Mouse (Mus musculus): ENCODE data around the gene Pnpt1. TPM values are rescaled to one million over a fixed set of nuclear protein-coding genes. Genes with fewer than 3 reads are reported as not detected.
A peak's percentile ranks its signal among the peaks of the same experiment; 100 is the strongest.

Pnpt1 gene
- polyA plus RNA-seq, 1 experiment from 2014 or later, result 44.6 TPM

GRCm38 (mm10) chr11:29172563-29173124 lies 42.1 kb downstream of the Pnpt1 start, which contains the start of gene Ppp4r3b:
Ppp4r3b (plus strand) TSS chr11:29172890.
- no peaks in the 10 kb centered on the region for H3K27me3 ChIP-seq (ENCODE audit: control insufficient read depth, insufficient read depth, low read length)
- H3K4me2 ChIP-seq (ENCODE audit: low read depth, low read length, severe bottlenecking), result peak within 1 kb of the TSS; percentile 81
- ATAC-seq (replicated peaks; ENCODE audit: low FRiP score) (peak; percentile 98), DNase-seq (ENCODE audit: low spot score) (peak; percentile 98)
- H3K9ac ChIP-seq (ENCODE audit: low read length), result peak within 1 kb of the TSS; percentile 99
- 0% methylated on average over 50 of the region's 50 CpGs for WGBS
- no peaks in the 10 kb centered on the region for H3K36me3 ChIP-seq (ENCODE audit: control insufficient read depth, insufficient read depth, low read length)
- H3K27ac ChIP-seq (ENCODE audit: low read depth, low read length), result peak within 1 kb of the TSS; percentile 94
- peaks cover 2% of the 10 kb centered on the region; the same call in 1 of the 2 replicates for H3K4me1 ChIP-seq (replicated peaks; ENCODE audit: control insufficient read depth, insufficient read depth, low read length)
- H3K4me3 ChIP-seq (ENCODE audit: low read depth, low read length), result peak within 1 kb of the TSS; percentile 97
- H3K9me3 ChIP-seq (ENCODE audit: control insufficient read depth, low read length), result no peaks in the 10 kb centered on the region

GRCm38 (mm10) chr11:29173125-29173631 lies 42.6 kb downstream of the Pnpt1 start:
- Histone ChIP-seq H3K9ac (ENCODE audit: low read length) (peak overlapping the region; percentile 99), H3K27me3 (ENCODE audit: control insufficient read depth, insufficient read depth, low read length) (no peaks in the 10 kb centered on the region), H3K27ac (ENCODE audit: low read depth, low read length) (peak overlapping the region; percentile 94), H3K36me3 (ENCODE audit: control insufficient read depth, insufficient read depth, low read length) (no peaks in the 10 kb centered on the region), H3K4me3 (ENCODE audit: low read depth, low read length) (peak overlapping the region; percentile 97), H3K9me3 (ENCODE audit: control insufficient read depth, low read length) (no peaks in the 10 kb centered on the region), H3K4me1 (replicated peaks; ENCODE audit: control insufficient read depth, insufficient read depth, low read length) (peaks cover 2% of the 10 kb centered on the region; the same call in 1 of the 2 replicates), H3K4me2 (ENCODE audit: low read depth, low read length, severe bottlenecking) (peak overlapping the region; percentile 66)
- DNase-seq (ENCODE audit: low spot score) (peak; percentile 79), ATAC-seq (replicated peaks; ENCODE audit: low FRiP score) (peak; percentile 77)
- under 1% methylated on average over 38 of the region's 38 CpGs for WGBS

GRCm38 (mm10) chr11:29173706-29174436 lies 43.3 kb downstream of the Pnpt1 start:
- no peaks in the 10 kb centered on the region for H3K27me3 ChIP-seq (ENCODE audit: control insufficient read depth, insufficient read depth, low read length)
- peak overlapping the region; percentile 66 for H3K4me2 ChIP-seq (ENCODE audit: low read depth, low read length, severe bottlenecking)
- WGBS, result 9% methylated on average over 13 of the region's 13 CpGs
- ATAC-seq (replicated peaks; ENCODE audit: low FRiP score) (0 out of 2 replicates have a peak, but pooled peaks have one; percentile 0), DNase-seq (ENCODE audit: low spot score) (no peak)
- H3K9me3 ChIP-seq (ENCODE audit: control insufficient read depth, low read length), result no peaks in the 10 kb centered on the region
- peak overlapping the region; percentile 99 for H3K9ac ChIP-seq (ENCODE audit: low read length)
- peak overlapping the region; percentile 97 for H3K4me3 ChIP-seq (ENCODE audit: low read depth, low read length)
- H3K27ac ChIP-seq (ENCODE audit: low read depth, low read length), result no peak overlapping the region
- H3K4me1 ChIP-seq (replicated peaks; ENCODE audit: control insufficient read depth, insufficient read depth, low read length), result peaks cover 2% of the 10 kb centered on the region; the same call in 1 of the 2 replicates
- no peaks in the 10 kb centered on the region for H3K36me3 ChIP-seq (ENCODE audit: control insufficient read depth, insufficient read depth, low read length)

- H3K27ac ChIP-seq (ENCODE audit: low read depth, low read length), result no peak overlapping the region
- no peak overlapping the region for H3K4me3 ChIP-seq (ENCODE audit: low read depth, low read length)
- no peak overlapping the region for H3K4me2 ChIP-seq (ENCODE audit: low read depth, low read length, severe bottlenecking)
- no peaks in the 10 kb centered on the region for H3K9me3 ChIP-seq (ENCODE audit: control insufficient read depth, low read length)
- H3K4me1 ChIP-seq (replicated peaks; ENCODE audit: control insufficient read depth, insufficient read depth, low read length), result no peaks in the 10 kb centered on the region
- DNase-seq (ENCODE audit: low spot score), result no peak
- H3K36me3 ChIP-seq (ENCODE audit: control insufficient read depth, insufficient read depth, low read length), result no peaks in the 10 kb centered on the region
- WGBS, result 90% methylated on average over 1 of the region's 1 CpGs
- H3K27me3 ChIP-seq (ENCODE audit: control insufficient read depth, insufficient read depth, low read length), result no peaks in the 10 kb centered on the region
- no peak for ATAC-seq (replicated peaks; ENCODE audit: low FRiP score)
- H3K9ac ChIP-seq (ENCODE audit: low read length), result no peak overlapping the region
Measured at GRCm38 (mm10) chr11:29179319-29179718, 48.8 kb downstream of the Pnpt1 start.

GRCm38 (mm10) chr11:29180657-29181056 lies 50.1 kb downstream of the Pnpt1 start:
- Histone ChIP-seq H3K4me1 (replicated peaks; ENCODE audit: control insufficient read depth, insufficient read depth, low read length) (no peaks in the 10 kb centered on the region), H3K27ac (ENCODE audit: low read depth, low read length) (no peak overlapping the region), H3K27me3 (ENCODE audit: control insufficient read depth, insufficient read depth, low read length) (no peaks in the 10 kb centered on the region), H3K4me2 (ENCODE audit: low read depth, low read length, severe bottlenecking) (no peak overlapping the region), H3K4me3 (ENCODE audit: low read depth, low read length) (no peak overlapping the region), H3K36me3 (ENCODE audit: control insufficient read depth, insufficient read depth, low read length) (no peaks in the 10 kb centered on the region), H3K9ac (ENCODE audit: low read length) (no peak overlapping the region), H3K9me3 (ENCODE audit: control insufficient read depth, low read length) (no peaks in the 10 kb centered on the region)
- 57% methylated on average over 3 of the region's 3 CpGs for WGBS
- DNase-seq (ENCODE audit: low spot score) (no peak), ATAC-seq (replicated peaks; ENCODE audit: low FRiP score) (no peak)

- 97% methylated on average over 5 of the region's 5 CpGs for WGBS
- no peak for DNase-seq (ENCODE audit: low spot score)
- ATAC-seq (replicated peaks; ENCODE audit: low FRiP score), result no peak
- H3K4me3 ChIP-seq (ENCODE audit: low read depth, low read length), result no peak overlapping the region
- no peaks in the 10 kb centered on the region for H3K4me1 ChIP-seq (replicated peaks; ENCODE audit: control insufficient read depth, insufficient read depth, low read length)
- H3K27ac ChIP-seq (ENCODE audit: low read depth, low read length), result no peak overlapping the region
- H3K36me3 ChIP-seq (ENCODE audit: control insufficient read depth, insufficient read depth, low read length), result no peaks in the 10 kb centered on the region
- H3K9me3 ChIP-seq (ENCODE audit: control insufficient read depth, low read length), result no peaks in the 10 kb centered on the region
- H3K4me2 ChIP-seq (ENCODE audit: low read depth, low read length, severe bottlenecking), result no peak overlapping the region
- H3K27me3 ChIP-seq (ENCODE audit: control insufficient read depth, insufficient read depth, low read length), result no peaks in the 10 kb centered on the region
- H3K9ac ChIP-seq (ENCODE audit: low read length), result no peak overlapping the region
Measured at GRCm38 (mm10) chr11:29181751-29182150, 51.2 kb downstream of the Pnpt1 start.

- H3K9ac ChIP-seq (ENCODE audit: low read length), result no peak overlapping the region
- H3K4me1 ChIP-seq (replicated peaks; ENCODE audit: control insufficient read depth, insufficient read depth, low read length), result no peaks in the 10 kb centered on the region
- ATAC-seq (replicated peaks; ENCODE audit: low FRiP score) (no peak), DNase-seq (ENCODE audit: low spot score) (no peak)
- H3K27ac ChIP-seq (ENCODE audit: low read depth, low read length), result no peak overlapping the region
- no peak overlapping the region for H3K4me2 ChIP-seq (ENCODE audit: low read depth, low read length, severe bottlenecking)
- no peaks in the 10 kb centered on the region for H3K9me3 ChIP-seq (ENCODE audit: control insufficient read depth, low read length)
- no peaks in the 10 kb centered on the region for H3K36me3 ChIP-seq (ENCODE audit: control insufficient read depth, insufficient read depth, low read length)
- WGBS, result 90% methylated on average over 2 of the region's 2 CpGs
- no peak overlapping the region for H3K4me3 ChIP-seq (ENCODE audit: low read depth, low read length)
- no peaks in the 10 kb centered on the region for H3K27me3 ChIP-seq (ENCODE audit: control insufficient read depth, insufficient read depth, low read length)
Measured at GRCm38 (mm10) chr11:29188981-29189380, 58.4 kb downstream of the Pnpt1 start.

- Histone ChIP-seq H3K9ac (ENCODE audit: low read length) (no peak overlapping the region), H3K4me1 (replicated peaks; ENCODE audit: control insufficient read depth, insufficient read depth, low read length) (no peaks in the 10 kb centered on the region), H3K4me3 (ENCODE audit: low read depth, low read length) (no peak overlapping the region), H3K27me3 (ENCODE audit: control insufficient read depth, insufficient read depth, low read length) (no peaks in the 10 kb centered on the region), H3K4me2 (ENCODE audit: low read depth, low read length, severe bottlenecking) (no peak overlapping the region), H3K36me3 (ENCODE audit: control insufficient read depth, insufficient read depth, low read length) (peaks cover 3% of the 10 kb centered on the region; the same call in 1 of the 2 replicates), H3K27ac (ENCODE audit: low read depth, low read length) (no peak overlapping the region), H3K9me3 (ENCODE audit: control insufficient read depth, low read length) (no peaks in the 10 kb centered on the region)
- WGBS, result 89% methylated on average over 5 of the region's 5 CpGs
- DNase-seq (ENCODE audit: low spot score) (no peak), ATAC-seq (replicated peaks; ENCODE audit: low FRiP score) (no peak)
Measured at GRCm38 (mm10) chr11:29203653-29204052, 73.1 kb downstream of the Pnpt1 start.
